Mouse (Mus musculus) midbrain, embryonic 11.5 days (tissue): ENCODE measurements at regions not wholly inside any gene's neighbourhood (a gene's known extent, or its start where the extent isn't known, plus 50 kb on each side); places are given as distances from the start of the nearest gene placed in this dataset.

Experiments used
- ATAC-seq: fragments of 200-750 bp; cut with Nextera tagmentation; 2 replicates; pipeline ENCODE4 v1.8.0; 2017; ENCODE audit warnings: moderate TSS enrichment, moderate library complexity; ENCODE audit not compliant: low FRiP score
- DNase-seq: peaks from one replicate; pipeline ENCODE4 v3.0.0; 2015; ENCODE audit warnings: low spot score; ENCODE audit errors: missing footprints
- H3K27ac ChIP-seq: fragments of 300-500 bp; sonication (generic); 2 replicates; pipeline ENCODE4 v1.5.1; 2014; ENCODE audit warnings: low read depth, low read length
- H3K27me3 ChIP-seq: fragments of 300-500 bp; sonication (generic); 2 replicates; pipeline ENCODE4 v1.6.1; 2014; ENCODE audit warnings: mild to moderate bottlenecking, low read length, moderate library complexity, mixed read lengths; ENCODE audit not compliant: control insufficient read depth, insufficient read depth
- H3K36me3 ChIP-seq: fragments of 300-500 bp; sonication (generic); 2 replicates; pipeline ENCODE4 v1.6.1; 2014; ENCODE audit warnings: mild to moderate bottlenecking, low read length, moderate library complexity, mixed read lengths; ENCODE audit not compliant: control insufficient read depth, insufficient read depth
- H3K4me1 ChIP-seq: fragments of 300-500 bp; sonication (generic); 2 replicates; pipeline ENCODE4 v1.6.1; 2014; ENCODE audit warnings: low read length; ENCODE audit not compliant: control insufficient read depth, insufficient read depth
- H3K4me2 ChIP-seq: fragments of 300-500 bp; sonication (generic); 2 replicates; pipeline ENCODE4 v1.6.1; 2014; ENCODE audit warnings: mild to moderate bottlenecking, moderate library complexity
- H3K4me3 ChIP-seq: fragments of 300-500 bp; sonication (generic); 2 replicates; pipeline ENCODE4 v1.5.1; 2014; ENCODE audit warnings: low read depth, low read length
- H3K9ac ChIP-seq: fragments of 300-500 bp; sonication (generic); 2 replicates; pipeline ENCODE4 v1.6.1; 2014; ENCODE audit warnings: low read length
- H3K9me3 ChIP-seq: fragments of 300-500 bp; sonication (generic); 2 replicates; pipeline ENCODE4 v1.6.1; 2016; ENCODE audit warnings: low read length; ENCODE audit not compliant: control insufficient read depth
- WGBS: fragments of 180-500 bp; shearing (Covaris S2); extraction: QIAGEN DNeasy Blood & Tissue Kit; methylation state at CpG from one replicate; pipeline ENCODE4 v1.1.7; 2014; 5-methylcytosine and 5-hydroxymethylcytosine counted together

DNA sequence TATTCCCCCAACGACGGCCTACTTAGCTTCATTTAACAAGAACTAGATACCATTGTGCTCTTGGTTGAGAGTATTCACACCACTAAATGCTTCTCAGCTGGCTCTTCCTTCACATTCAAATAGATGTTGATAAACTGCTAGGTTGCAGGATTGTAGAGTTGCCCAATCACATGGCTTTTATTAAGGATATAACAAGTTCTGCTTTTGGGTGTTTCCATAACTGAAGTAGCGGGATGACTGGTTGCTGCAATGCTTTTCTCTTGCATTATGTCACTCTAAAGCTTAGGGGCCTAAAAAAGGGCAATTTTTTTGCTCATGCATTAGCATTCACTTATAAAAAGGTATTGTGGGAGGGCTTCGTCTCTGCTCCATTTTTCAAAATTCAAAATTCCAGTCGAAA is 641.9 kb downstream of the Robo2 start:
- WGBS, result 90% methylated on average over 5 of the region's 5 CpGs
- H3K4me3 ChIP-seq, result no peak overlapping the region
- H3K27me3 ChIP-seq, result no peaks in the 10 kb centered on the region
- H3K36me3 ChIP-seq, result no peaks in the 10 kb centered on the region
- H3K9ac ChIP-seq, result no peak overlapping the region
- no peaks in the 10 kb centered on the region for H3K9me3 ChIP-seq
- no peak overlapping the region for H3K27ac ChIP-seq
- DNase-seq (no peak), ATAC-seq (no peak)
- no peak overlapping the region for H3K4me2 ChIP-seq
- H3K4me1 ChIP-seq, result no peaks in the 10 kb centered on the region

GRCm38 (mm10) chr16:73768706-73769105 is 642.9 kb downstream of the Robo2 start:
- Histone ChIP-seq H3K4me1 (no peaks in the 10 kb centered on the region), H3K36me3 (no peaks in the 10 kb centered on the region), H3K27ac (no peak overlapping the region), H3K4me3 (no peak overlapping the region), H3K9ac (no peak overlapping the region), H3K9me3 (no peaks in the 10 kb centered on the region), H3K4me2 (no peak overlapping the region), H3K27me3 (no peaks in the 10 kb centered on the region)
- 93% methylated on average over 2 of the region's 2 CpGs for WGBS
- no peak for DNase-seq
- no peak for ATAC-seq

- Histone ChIP-seq H3K27me3 (no peaks in the 10 kb centered on the region), H3K27ac (no peak overlapping the region), H3K9ac (no peak overlapping the region), H3K4me1 (no peaks in the 10 kb centered on the region), H3K9me3 (no peaks in the 10 kb centered on the region), H3K4me2 (no peak overlapping the region), H3K4me3 (no peak overlapping the region), H3K36me3 (no peaks in the 10 kb centered on the region)
- ATAC-seq (no peak), DNase-seq (no peak)
- WGBS, result 88% methylated on average over 3 of the region's 3 CpGs
Measured at GRCm38 (mm10) chr16:73765184-73765583, 646.4 kb downstream of the Robo2 start.

GRCm38 (mm10) chr16:73760921-73761320 is 650.7 kb downstream of the Robo2 start:
- H3K4me3 ChIP-seq, result no peak overlapping the region
- WGBS, result 59% methylated on average over 3 of the region's 3 CpGs

DNA sequence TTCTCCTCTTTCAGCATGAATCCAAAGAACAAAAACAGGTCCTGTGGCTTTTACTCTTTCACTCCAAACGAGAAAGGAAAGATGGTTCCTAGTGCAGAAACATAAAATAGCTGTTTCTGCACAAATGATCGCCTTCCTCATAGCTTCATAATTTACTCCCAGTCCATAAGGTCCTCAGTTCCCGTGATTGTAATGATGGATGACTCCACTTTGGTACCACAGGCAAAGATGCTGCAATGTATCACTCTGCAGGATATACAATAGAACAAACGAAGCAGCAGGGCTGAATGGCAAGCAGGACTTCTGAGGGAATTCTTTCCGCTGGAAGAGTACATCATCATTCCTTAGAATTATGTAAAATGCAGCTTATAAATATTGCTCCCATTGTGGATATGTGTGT is 652.8 kb downstream of the Robo2 start:
- Histone ChIP-seq H3K4me2 (no peak overlapping the region), H3K9me3 (no peaks in the 10 kb centered on the region), H3K27ac (no peak overlapping the region), H3K27me3 (no peaks in the 10 kb centered on the region), H3K4me3 (no peak overlapping the region), H3K36me3 (no peaks in the 10 kb centered on the region), H3K9ac (no peak overlapping the region), H3K4me1 (no peaks in the 10 kb centered on the region)
- ATAC-seq (no peak), DNase-seq (peak; percentile 59)
- 72% methylated on average over 5 of the region's 5 CpGs for WGBS

More at GRCm38 (mm10) chr16:73760921-73761320, 650.7 kb downstream of the Robo2 start:
- Histone ChIP-seq H3K4me2 (no peak overlapping the region), H3K9me3 (no peaks in the 10 kb centered on the region), H3K27me3 (no peaks in the 10 kb centered on the region), H3K4me1 (no peaks in the 10 kb centered on the region), H3K36me3 (no peaks in the 10 kb centered on the region), H3K9ac (no peak overlapping the region), H3K27ac (no peak overlapping the region)
- ATAC-seq (no peak), DNase-seq (peak; percentile 77)

DNA sequence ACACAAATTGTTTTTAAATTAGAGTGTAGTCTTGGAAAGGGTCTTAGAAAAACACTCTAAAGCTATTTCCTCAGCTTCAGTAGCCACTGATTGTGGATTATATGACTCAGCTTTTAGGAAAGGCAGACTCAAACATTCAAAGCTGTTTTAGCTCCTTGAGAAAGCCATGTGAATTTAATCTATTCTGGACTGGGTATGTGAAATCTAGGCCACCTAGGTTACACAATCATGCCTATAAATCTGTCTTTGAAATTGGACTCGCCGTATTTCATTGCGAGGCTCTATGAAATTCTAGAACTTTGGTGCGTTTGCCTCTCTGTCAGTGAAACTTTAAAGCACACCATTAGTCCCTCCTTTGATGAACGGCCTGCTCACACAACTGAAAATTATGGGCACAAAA is 657.3 kb downstream of the Robo2 start:
- no peaks in the 10 kb centered on the region for H3K36me3 ChIP-seq
- WGBS, result 88% methylated on average over 5 of the region's 5 CpGs
- no peak for ATAC-seq
- DNase-seq, result peak; percentile 19
- no peak overlapping the region for H3K9ac ChIP-seq
- no peaks in the 10 kb centered on the region for H3K9me3 ChIP-seq
- no peak overlapping the region for H3K4me2 ChIP-seq
- H3K4me3 ChIP-seq, result no peak overlapping the region
- H3K4me1 ChIP-seq, result no peaks in the 10 kb centered on the region
- H3K27me3 ChIP-seq, result no peaks in the 10 kb centered on the region
- no peak overlapping the region for H3K27ac ChIP-seq

GRCm38 (mm10) chr16:73728297-73728696 is 683.3 kb downstream of the Robo2 start:
- H3K36me3 ChIP-seq, result no peaks in the 10 kb centered on the region
- DNase-seq, result peak; percentile 77
- H3K9me3 ChIP-seq, result no peaks in the 10 kb centered on the region
- no peak overlapping the region for H3K9ac ChIP-seq
- no peaks in the 10 kb centered on the region for H3K27me3 ChIP-seq
- no peak for ATAC-seq
- no peak overlapping the region for H3K4me3 ChIP-seq
- 78% methylated on average over 7 of the region's 7 CpGs for WGBS
- no peak overlapping the region for H3K4me2 ChIP-seq
- H3K4me1 ChIP-seq, result no peaks in the 10 kb centered on the region
- H3K27ac ChIP-seq, result no peak overlapping the region

GRCm38 (mm10) chr16:73719691-73720090 is 691.9 kb downstream of the Robo2 start:
- H3K4me2 ChIP-seq, result no peak overlapping the region
- no peaks in the 10 kb centered on the region for H3K27me3 ChIP-seq
- no peaks in the 10 kb centered on the region for H3K36me3 ChIP-seq
- no peak overlapping the region for H3K4me3 ChIP-seq
- no peak overlapping the region for H3K27ac ChIP-seq
- no peak for ATAC-seq
- no peaks in the 10 kb centered on the region for H3K4me1 ChIP-seq
- 79% methylated on average over 3 of the region's 3 CpGs for WGBS
- DNase-seq, result peak; percentile 41
- no peak overlapping the region for H3K9ac ChIP-seq
- H3K9me3 ChIP-seq, result no peaks in the 10 kb centered on the region

GRCm38 (mm10) chr16:73716301-73716700 is 695.3 kb downstream of the Robo2 start:
- Histone ChIP-seq H3K36me3 (no peaks in the 10 kb centered on the region), H3K4me1 (no peaks in the 10 kb centered on the region), H3K27me3 (no peaks in the 10 kb centered on the region), H3K9ac (no peak overlapping the region), H3K4me3 (no peak overlapping the region), H3K27ac (no peak overlapping the region), H3K9me3 (no peaks in the 10 kb centered on the region), H3K4me2 (no peak overlapping the region)
- ATAC-seq, result no peak
- 79% methylated on average over 5 of the region's 5 CpGs for WGBS
- DNase-seq, result peak; percentile 81

DNA sequence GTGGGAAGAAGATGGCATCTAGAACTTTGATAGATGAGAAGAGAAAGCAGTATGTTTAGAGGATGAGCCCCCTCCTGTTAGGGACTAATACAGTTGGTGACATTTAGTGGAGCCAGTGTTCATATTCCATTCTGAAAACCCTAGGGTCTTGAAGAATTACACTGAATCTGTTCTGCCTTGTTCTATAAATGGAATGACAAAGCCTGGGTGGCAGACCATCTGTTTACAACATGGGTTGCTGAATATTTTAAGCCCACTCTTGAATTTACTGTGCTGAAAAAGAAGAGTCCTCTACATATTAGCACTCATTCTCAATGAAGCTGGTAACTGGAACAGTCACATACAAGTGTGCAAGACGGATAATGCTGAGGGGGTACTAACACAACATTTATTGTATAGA is 704.6 kb downstream of the Robo2 start:
- no peaks in the 10 kb centered on the region for H3K36me3 ChIP-seq
- ATAC-seq (no peak), DNase-seq (peak; percentile 72)
- no peak overlapping the region for H3K4me2 ChIP-seq
- no peaks in the 10 kb centered on the region for H3K27me3 ChIP-seq
- 87% methylated on average over 1 of the region's 1 CpGs for WGBS
- H3K9ac ChIP-seq, result no peak overlapping the region
- no peaks in the 10 kb centered on the region for H3K4me1 ChIP-seq
- H3K27ac ChIP-seq, result no peak overlapping the region
- H3K9me3 ChIP-seq, result no peaks in the 10 kb centered on the region
- H3K4me3 ChIP-seq, result no peak overlapping the region
